Mouse (Mus musculus): ENCODE results near the gene Ptprj. TPM values are rescaled to one million over a fixed set of nuclear protein-coding genes. Genes with fewer than 3 reads are reported as not detected.
"Not testable (repeated sequence)": the region's sequence is repeated elsewhere in the genome, so short reads cannot be mapped to it uniquely, and the experiment has no call there.

The Ptprj gene
- polyA plus RNA-seq, 1 experiment from 2014 or later: 5.8 TPM

GRCm38 (mm10) chr2:90428988-90429717 lies 151.3 kb downstream of the Ptprj start:
- not testable (repeated sequence) for H3K9me3 ChIP-seq (replicated peaks); H3K9ac ChIP-seq (replicated peaks); H3K4me3 ChIP-seq (replicated peaks); H3K4me2 ChIP-seq; H3K27ac ChIP-seq (replicated peaks); ATAC-seq (ENCODE audit: low FRiP score); H3K27me3 ChIP-seq (replicated peaks); H3K4me1 ChIP-seq; H3K36me3 ChIP-seq
- WGBS: 53% methylated on average over 2 of the region's 11 CpGs

GRCm38 (mm10) chr2:90424937-90425336 lies 155.5 kb downstream of the Ptprj start:
- ATAC-seq (ENCODE audit: low FRiP score); H3K4me3 ChIP-seq (replicated peaks); H3K27me3 ChIP-seq (replicated peaks); H3K9me3 ChIP-seq (replicated peaks); H3K4me1 ChIP-seq; H3K27ac ChIP-seq (replicated peaks); H3K9ac ChIP-seq (replicated peaks); H3K36me3 ChIP-seq; H3K4me2 ChIP-seq: not testable (repeated sequence)
- no CpG with 5 or more reads among the region's 4 CpGs for WGBS

GRCm38 (mm10) chr2:90422282-90422681 lies 158.2 kb downstream of the Ptprj start:
- H3K36me3 ChIP-seq; H3K27me3 ChIP-seq (replicated peaks); H3K4me1 ChIP-seq; H3K4me2 ChIP-seq; H3K27ac ChIP-seq (replicated peaks); H3K9ac ChIP-seq (replicated peaks); H3K4me3 ChIP-seq (replicated peaks); H3K9me3 ChIP-seq (replicated peaks); ATAC-seq (ENCODE audit: low FRiP score): not testable (repeated sequence)
- WGBS: 92% methylated on average over 6 of the region's 6 CpGs

GRCm38 (mm10) chr2:90414110-90414821 lies 166.2 kb downstream of the Ptprj start:
- not testable (repeated sequence) for ATAC-seq (ENCODE audit: low FRiP score); H3K27ac ChIP-seq (replicated peaks); H3K4me3 ChIP-seq (replicated peaks); H3K27me3 ChIP-seq (replicated peaks); H3K4me2 ChIP-seq; H3K9ac ChIP-seq (replicated peaks); H3K36me3 ChIP-seq; H3K4me1 ChIP-seq; H3K9me3 ChIP-seq (replicated peaks)
- 73% methylated on average over 4 of the region's 4 CpGs for WGBS

GRCm38 (mm10) chr2:90398633-90399107 lies 181.8 kb downstream of the Ptprj start, which contains the start of gene Olfr1274-ps:
TSS of gene Olfr1274-ps (plus strand) at chr2:90398683.
- H3K36me3 ChIP-seq; H3K4me1 ChIP-seq; H3K4me3 ChIP-seq (replicated peaks); H3K9me3 ChIP-seq (replicated peaks); H3K9ac ChIP-seq (replicated peaks); H3K27me3 ChIP-seq (replicated peaks); H3K4me2 ChIP-seq; H3K27ac ChIP-seq (replicated peaks); ATAC-seq (ENCODE audit: low FRiP score): not testable (repeated sequence)
- 83% methylated on average over 5 of the region's 7 CpGs for WGBS

Other genes with a start within 250 kb of the Ptprj start
- not detected in 2 replicates for gene Olfr1274-ps, start 182.0 kb downstream of the Ptprj start, polyA plus RNA-seq (2015; fragmentation: Nextera tagmentation; extraction: Ambion mirVana)
- gene Nup160, start 96.6 kb upstream of the Ptprj start, polyA plus RNA-seq (2015; fragmentation: Nextera tagmentation; extraction: Ambion mirVana): 21.4 and 25.9 TPM in 2 replicates
- gene Fnbp4, start 164.7 kb upstream of the Ptprj start, polyA plus RNA-seq (2015; fragmentation: Nextera tagmentation; extraction: Ambion mirVana): 90.9 and 95.6 TPM in 2 replicates
- 0.14 and 0.18 TPM in 2 replicates for gene Agbl2, start 202.1 kb upstream of the Ptprj start, polyA plus RNA-seq (2015; fragmentation: Nextera tagmentation; extraction: Ambion mirVana)